Comparison of ENCODE assay signal across 26 mouse cellular contexts in genomic region chr2:12868772-12869171, GRCm38 (mm10).
"Had no signal": no experiment of that assay in that cellular context is flagged by ENCODE, and none has a peak within 500 bp of the region (broad histone marks: within the 10 kb centered on the region; RNA-seq: fewer than 3 reads in every experiment).

No protein-coding gene starts in this region.

- DNase-seq: gastrocnemius, postnatal 14 days; gastrocnemius, postnatal 36 days; heart, adult 11 months; heart, adult 2 months; heart, postnatal 4 days; kidney, adult 18-20 months; kidney, adult 8-10 months; kidney, postnatal 14 days; kidney, postnatal 36 days; layer of hippocampus, adult 9-11 months; layer of hippocampus, postnatal 36 days; left cerebral cortex, postnatal 4 days had no signal

- H3K27ac ChIP-seq: heart, adult 2 months; heart, embryonic 13.5 days; heart, embryonic 15.5 days; hindbrain, embryonic 10.5 days; hindbrain, embryonic 12.5 days; hindbrain, embryonic 15.5 days; intestine, embryonic 15.5 days; kidney, embryonic 15.5 days; kidney, postnatal 0 days; limb, embryonic 13.5 days; limb, embryonic 15.5 days; liver, embryonic 12.5 days had no signal

- H3K4me2 ChIP-seq: heart, embryonic 11.5 days; heart, embryonic 13.5 days; heart, embryonic 15.5 days; hindbrain, embryonic 12.5 days; hindbrain, embryonic 15.5 days; intestine, embryonic 15.5 days; kidney, embryonic 15.5 days; limb, embryonic 13.5 days; limb, embryonic 15.5 days; liver, embryonic 12.5 days had no signal

- H3K9me3 ChIP-seq: heart, embryonic 13.5 days; heart, embryonic 15.5 days; hindbrain, embryonic 10.5 days; hindbrain, embryonic 12.5 days; hindbrain, embryonic 15.5 days; intestine, embryonic 15.5 days; kidney, embryonic 15.5 days; limb, embryonic 13.5 days; limb, embryonic 15.5 days; liver, embryonic 12.5 days had no signal

- ATAC-seq: inflammation-experienced regulatory T-cells, adult 6 months; intestine, embryonic 15.5 days; intestine, postnatal 0 days; liver, embryonic 12.5 days had no signal

- H3K36me3 ChIP-seq: heart, embryonic 13.5 days; heart, embryonic 15.5 days; hindbrain, embryonic 10.5 days; hindbrain, embryonic 12.5 days; hindbrain, embryonic 15.5 days; intestine, embryonic 15.5 days; kidney, embryonic 15.5 days; limb, embryonic 13.5 days; limb, embryonic 15.5 days; liver, embryonic 12.5 days had no signal

- H3K27me3 ChIP-seq: heart, embryonic 13.5 days; heart, embryonic 15.5 days; hindbrain, embryonic 12.5 days; hindbrain, embryonic 15.5 days; intestine, embryonic 15.5 days; kidney, embryonic 15.5 days; limb, embryonic 15.5 days; liver, embryonic 12.5 days had no signal

- H3K9ac ChIP-seq: heart, embryonic 13.5 days; heart, embryonic 15.5 days; hindbrain, embryonic 12.5 days; hindbrain, embryonic 15.5 days; intestine, embryonic 15.5 days; kidney, embryonic 15.5 days; limb, embryonic 13.5 days; limb, embryonic 15.5 days; liver, embryonic 12.5 days had no signal

- H3K4me1 ChIP-seq: heart, embryonic 13.5 days; heart, embryonic 15.5 days; hindbrain, embryonic 10.5 days; hindbrain, embryonic 12.5 days; hindbrain, embryonic 15.5 days; intestine, embryonic 15.5 days; kidney, embryonic 15.5 days; limb, embryonic 13.5 days; limb, embryonic 15.5 days; liver, embryonic 12.5 days had no signal

- H3K4me3 ChIP-seq: heart, adult 2 months; heart, embryonic 13.5 days; heart, embryonic 15.5 days; hindbrain, embryonic 10.5 days; hindbrain, embryonic 12.5 days; hindbrain, embryonic 15.5 days; intestine, embryonic 15.5 days; kidney, embryonic 15.5 days; limb, embryonic 13.5 days; limb, embryonic 15.5 days; liver, embryonic 12.5 days had no signal
